Comparison of ENCODE assay signal across 16 mouse cellular contexts in the genomic region with DNA sequence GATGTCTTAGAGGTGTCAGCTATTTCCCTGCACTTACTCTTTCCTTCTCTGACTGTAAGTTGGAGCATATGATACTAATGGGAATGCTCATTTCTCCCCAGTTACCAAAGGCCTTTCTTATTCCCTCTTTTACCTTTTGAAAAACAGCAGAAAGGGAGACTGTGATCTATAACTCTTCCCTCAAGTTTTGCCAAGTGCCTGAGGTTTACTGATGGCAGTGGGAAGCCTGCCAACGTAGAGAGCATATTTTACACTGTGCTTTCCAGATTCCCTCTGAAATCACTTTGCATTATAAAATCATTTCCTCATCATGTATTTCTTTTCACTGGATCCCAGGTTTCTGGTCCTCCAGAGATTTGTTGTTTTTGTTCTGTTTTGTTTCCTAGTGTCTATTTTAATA.
"Had no signal": no experiment of that assay in that cellular context is flagged by ENCODE, and none has a peak within 500 bp of the region (broad histone marks: within the 10 kb centered on the region; RNA-seq: fewer than 3 reads in every experiment).

No protein-coding gene starts in this region.

- ATAC-seq: midbrain, embryonic 16.5 days had no signal

- H3K9me3 ChIP-seq: limb, embryonic 13.5 days; liver, embryonic 15.5 days; megakaryocyte, embryonic 14.5 days; midbrain, embryonic 12.5 days had no signal

- H3K4me1 ChIP-seq: limb, embryonic 13.5 days; liver, embryonic 15.5 days; megakaryocyte, embryonic 14.5 days; midbrain, embryonic 12.5 days had no signal

- DNase-seq: kidney, postnatal 10 days; kidney, postnatal 4 days; lung, adult 2 months; lung, postnatal 14 days; right cerebral cortex, adult 18-20 months; right cerebral cortex, postnatal 25 days; thymus, adult 18-20 months; thymus, postnatal 25 days had no signal

- H3K4me2 ChIP-seq: limb, embryonic 13.5 days; liver, embryonic 11.5 days; liver, embryonic 15.5 days; midbrain, embryonic 12.5 days had no signal

- H3K27me3 ChIP-seq: limb, embryonic 13.5 days; liver, embryonic 15.5 days; megakaryocyte, embryonic 14.5 days; midbrain, embryonic 12.5 days had no signal

- H3K9ac ChIP-seq: limb, embryonic 13.5 days; liver, embryonic 15.5 days; midbrain, embryonic 12.5 days had no signal

- H3K27ac ChIP-seq: layer of hippocampus, adult 2 months; limb, embryonic 13.5 days; liver, embryonic 15.5 days; macrophage; midbrain, embryonic 12.5 days had no signal

- H3K4me3 ChIP-seq: layer of hippocampus, adult 2 months; limb, embryonic 13.5 days; liver, embryonic 15.5 days; megakaryocyte, embryonic 14.5 days; midbrain, embryonic 12.5 days had no signal

- H3K36me3 ChIP-seq: limb, embryonic 13.5 days; liver, embryonic 15.5 days; midbrain, embryonic 12.5 days had no signal
